Comparison of ENCODE assay signal across 9 mouse cellular contexts in the genomic region with DNA sequence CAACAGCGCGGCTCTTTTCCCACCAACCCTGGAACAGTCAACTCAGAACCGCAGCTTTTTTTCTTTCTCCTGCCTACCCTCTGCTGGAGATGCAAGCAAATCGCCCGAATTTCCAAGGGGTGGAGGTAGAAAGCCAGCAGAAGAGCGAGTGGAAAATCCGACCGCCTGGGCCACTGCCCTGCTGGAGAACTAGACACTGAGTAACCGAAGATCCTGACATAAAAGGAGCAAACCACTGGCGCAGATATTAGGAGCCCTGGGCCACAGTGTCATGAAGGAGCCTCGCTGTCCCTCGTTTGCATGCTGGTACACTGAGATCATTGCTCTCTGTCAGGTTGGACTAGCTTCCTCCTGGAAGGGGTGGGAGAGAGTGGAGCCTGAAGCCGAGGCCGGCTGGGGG. TPM values are rescaled to one million over a fixed set of nuclear protein-coding genes. Genes with fewer than 3 reads are reported as not detected.
DNase-seq lines count a peak whose midpoint lies in the region; ATAC-seq lines count a peak whose summit lies in the region.
"Had no signal": no experiment of that assay in that cellular context is flagged by ENCODE, and none has a peak within 500 bp of the region (broad histone marks: within the 10 kb centered on the region; RNA-seq: fewer than 3 reads in every experiment).

No protein-coding gene starts in this region.

- peaks cover 31% of the 10 kb centered on the region for H3K4me1 ChIP-seq in heart, embryonic 12.5 days (replicated peaks)
- H3K4me1 ChIP-seq in hindbrain, embryonic 15.5 days (replicated peaks), result peaks cover 23% of the 10 kb centered on the region
- peaks cover 20% of the 10 kb centered on the region for H3K4me1 ChIP-seq in midbrain, embryonic 12.5 days

- no peak overlapping the region for H3K27ac ChIP-seq in heart, embryonic 12.5 days (ENCODE audit: poor library complexity, severe bottlenecking)
- H3K27ac ChIP-seq in hindbrain, embryonic 15.5 days (replicated peaks), result no peak overlapping the region
- no peak overlapping the region for H3K27ac ChIP-seq in midbrain, embryonic 12.5 days (replicated peaks)

- H3K4me2 ChIP-seq in heart, embryonic 12.5 days, result peak overlapping the region; percentile 51
- H3K4me2 ChIP-seq in hindbrain, embryonic 15.5 days, result peak overlapping the region; percentile 6; the same call in 1 of the 2 replicates
- peak overlapping the region; percentile 23; the same call in 1 of the 2 replicates for H3K4me2 ChIP-seq in midbrain, embryonic 12.5 days (replicated peaks)

- ATAC-seq in heart, embryonic 12.5 days (ENCODE audit: insufficient number of reproducible peaks, low FRiP score), result no peak
- ATAC-seq in hindbrain, embryonic 15.5 days (ENCODE audit: low FRiP score, low read depth), result 0 out of 2 replicates have a peak, but pooled peaks have one; percentile 46
- ATAC-seq in midbrain, embryonic 12.5 days (ENCODE audit: low FRiP score, low read depth), result peak; percentile 28; the same call in 1 of the 2 replicates

- no peaks in the 10 kb centered on the region for H3K36me3 ChIP-seq in heart, embryonic 12.5 days
- H3K36me3 ChIP-seq in hindbrain, embryonic 15.5 days, result no peaks in the 10 kb centered on the region
- no peaks in the 10 kb centered on the region for H3K36me3 ChIP-seq in midbrain, embryonic 12.5 days

- H3K9ac ChIP-seq in heart, embryonic 12.5 days, result no peak overlapping the region
- H3K9ac ChIP-seq in hindbrain, embryonic 15.5 days, result no peak overlapping the region
- H3K9ac ChIP-seq in midbrain, embryonic 12.5 days (replicated peaks), result no peak overlapping the region

- peaks cover 34% of the 10 kb centered on the region for H3K27me3 ChIP-seq in heart, embryonic 12.5 days (replicated peaks)
- peaks cover 37% of the 10 kb centered on the region for H3K27me3 ChIP-seq in hindbrain, embryonic 15.5 days
- peaks cover 95% of the 10 kb centered on the region for H3K27me3 ChIP-seq in midbrain, embryonic 12.5 days

- H3K4me3 ChIP-seq in heart, embryonic 12.5 days, result no peak overlapping the region
- no peak overlapping the region for H3K4me3 ChIP-seq in hindbrain, embryonic 15.5 days
- no peak overlapping the region for H3K4me3 ChIP-seq in midbrain, embryonic 12.5 days

- DNase-seq in heart, postnatal 36 days, result no peak
- peak; percentile 55 for DNase-seq in NIH3T3 (ENCODE audit: low read depth)
- no peak for DNase-seq in liver
- no peak for DNase-seq in natural killer cell, adult 2 months (ENCODE audit: low spot score in 2 of 2)
- DNase-seq in thymus, postnatal 0 days (ENCODE audit: low spot score), result no peak

- H3K9me3 ChIP-seq in heart, embryonic 12.5 days (replicated peaks), result no peaks in the 10 kb centered on the region
- H3K9me3 ChIP-seq in hindbrain, embryonic 15.5 days, result no peaks in the 10 kb centered on the region
- no peaks in the 10 kb centered on the region for H3K9me3 ChIP-seq in midbrain, embryonic 12.5 days

- intact Hi-C loops in heart, postnatal 36 days (cut with DNase I), result loop anchor here (5.0 kb wide), 2 partner anchors 235 to 270 kb away; partner anchors contain the start of genes Btf3 and Foxd1

- 2% methylated on average over 14 of the region's 14 CpGs for WGBS in heart, embryonic 12.5 days
- whole genome bisulfite sequencing in hindbrain, embryonic 15.5 days, result 2% methylated on average over 14 of the region's 14 CpGs
- 0% methylated on average over 14 of the region's 14 CpGs for WGBS in midbrain, embryonic 12.5 days

RNA-seq across cellular contexts. Expression of gene Tmem174, which starts 49.6 kb away (rescaled TPM):
- not detected in 2 replicates for polyA plus RNA-seq in heart, embryonic 12.5 days (2016; fragmentation: Nextera tagmentation; extraction: Ambion mirVana)
- not detected for total RNA-seq in heart, postnatal 36 days (2021)
- polyA plus RNA-seq in hindbrain, embryonic 15.5 days (2015; fragmentation: Nextera tagmentation; extraction: Ambion mirVana), result 0.07 TPM in 1 of 2 replicates, not detected in the other
- not detected in 2 replicates for polyA plus RNA-seq in midbrain, embryonic 12.5 days (2016; fragmentation: Nextera tagmentation; extraction: Ambion mirVana)
- not detected in 2 replicates for polyA plus RNA-seq in thymus, postnatal 0 days (2015; fragmentation: Nextera tagmentation; extraction: Ambion mirVana)
- polyA plus RNA-seq: liver, embryonic 16.5 days had no signal
